Mouse (Mus musculus): ENCODE results near the gene Atg101. TPM values are rescaled to one million over a fixed set of nuclear protein-coding genes. Genes with fewer than 3 reads are reported as not detected.

Gene Atg101
- total and polyA plus RNA-seq, 3 experiments, result 75.2 to 75.5 TPM; not detected in 1

- Histone ChIP-seq H3K27me3 (ENCODE audit: control insufficient read depth in 1 of 2, insufficient read depth in 2 of 2, low read length in 2 of 2) (no peaks in the 10 kb centered on the region), H3K9me3 (replicated peaks; ENCODE audit: insufficient read depth, low read length) (no peaks in the 10 kb centered on the region), H3K79me2 (ENCODE audit: control insufficient read depth, insufficient read depth, low read length, poor library complexity) (no peaks in the 10 kb centered on the region), H3K9ac (ENCODE audit: control insufficient read depth, low read depth, low read length, poor library complexity, severe bottlenecking) (no peak overlapping the region), H3K4me3 (ENCODE audit: control insufficient read depth in 1 of 2, insufficient read depth in 1 of 2, low read depth in 2 of 2, low read length in 2 of 2) (no peak overlapping the region), H3K36me3 (ENCODE audit: control insufficient read depth in 1 of 2, insufficient read depth in 2 of 2, low read length in 2 of 2) (peaks cover 0 to 11% of the 10 kb centered on the region in 2 experiments; a peak in 2 of 4 replicates), H3K4me1 (ENCODE audit: control insufficient read depth in 1 of 2, insufficient read depth in 2 of 2, low read length in 2 of 2) (peaks cover 10 to 21% of the 10 kb centered on the region in 2 experiments; a peak in 3 of 4 replicates), H3K27ac (ENCODE audit: control insufficient read depth, low read depth, low read length) (no peak overlapping the region)
- DNase-seq (ENCODE audit: low read depth, low spot score), result no peak
- no peak for TF ChIP-seq UBTF (IDR thresholded peaks at IDR 0.05; ENCODE audit: borderline replicate concordance, insufficient read depth, low read depth, low read length)
These were observed 13.9 kb downstream of the Atg101 start for GRCm38 (mm10) chr15:101297988-101298387.

DNA sequence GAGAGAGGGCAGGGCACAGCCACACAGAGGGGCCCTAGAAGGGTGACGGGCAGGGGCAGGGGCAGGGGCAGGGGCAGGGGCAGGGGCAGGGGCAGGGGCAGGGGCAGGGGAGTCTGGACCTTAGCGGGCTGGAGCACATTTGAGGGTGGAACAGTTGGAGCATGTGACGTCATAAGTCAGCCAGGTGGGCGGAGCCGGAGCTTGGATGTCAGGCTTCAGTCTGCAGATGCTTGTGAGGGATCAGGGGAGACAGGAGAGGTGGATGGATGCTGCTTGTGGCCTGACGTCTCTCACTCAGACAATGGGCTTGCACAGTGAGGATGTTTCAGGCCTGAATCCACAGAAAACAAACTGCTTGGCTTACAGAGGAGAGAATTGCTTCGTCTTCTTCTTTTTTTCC, 14.5 kb downstream of the Atg101 start:
- Histone ChIP-seq H3K27me3 (ENCODE audit: control insufficient read depth in 1 of 2, insufficient read depth in 2 of 2, low read length in 2 of 2) (no peaks in the 10 kb centered on the region), H3K36me3 (ENCODE audit: control insufficient read depth in 1 of 2, insufficient read depth in 2 of 2, low read length in 2 of 2) (peaks cover 0 to 11% of the 10 kb centered on the region in 2 experiments; a peak in 2 of 4 replicates), H3K9me3 (replicated peaks; ENCODE audit: insufficient read depth, low read length) (no peaks in the 10 kb centered on the region), H3K27ac (ENCODE audit: control insufficient read depth, low read depth, low read length) (no peak overlapping the region), H3K9ac (ENCODE audit: control insufficient read depth, low read depth, low read length, poor library complexity, severe bottlenecking) (no peak overlapping the region), H3K4me3 (ENCODE audit: control insufficient read depth in 1 of 2, insufficient read depth in 1 of 2, low read depth in 2 of 2, low read length in 2 of 2) (no peak overlapping the region), H3K79me2 (ENCODE audit: control insufficient read depth, insufficient read depth, low read length, poor library complexity) (no peaks in the 10 kb centered on the region), H3K4me1 (ENCODE audit: control insufficient read depth in 1 of 2, insufficient read depth in 2 of 2, low read length in 2 of 2) (peaks cover 10 to 21% of the 10 kb centered on the region in 2 experiments; a peak in 3 of 4 replicates)
- no peak for DNase-seq (ENCODE audit: low read depth, low spot score)
- TF ChIP-seq TBP (IDR thresholded peaks at IDR 0.05; ENCODE audit: low read depth, low read length), result no peak

GRCm38 (mm10) chr15:101299480-101299960, 15.4 kb downstream of the Atg101 start:
- Histone ChIP-seq H3K4me1 (ENCODE audit: control insufficient read depth in 1 of 2, insufficient read depth in 2 of 2, low read length in 2 of 2) (peaks cover 10 to 21% of the 10 kb centered on the region in 2 experiments; a peak in 3 of 4 replicates), H3K4me3 (ENCODE audit: control insufficient read depth in 1 of 2, insufficient read depth in 1 of 2, low read depth in 2 of 2, low read length in 2 of 2) (no peak overlapping the region), H3K27me3 (ENCODE audit: control insufficient read depth in 1 of 2, insufficient read depth in 2 of 2, low read length in 2 of 2) (no peaks in the 10 kb centered on the region)

DNA sequence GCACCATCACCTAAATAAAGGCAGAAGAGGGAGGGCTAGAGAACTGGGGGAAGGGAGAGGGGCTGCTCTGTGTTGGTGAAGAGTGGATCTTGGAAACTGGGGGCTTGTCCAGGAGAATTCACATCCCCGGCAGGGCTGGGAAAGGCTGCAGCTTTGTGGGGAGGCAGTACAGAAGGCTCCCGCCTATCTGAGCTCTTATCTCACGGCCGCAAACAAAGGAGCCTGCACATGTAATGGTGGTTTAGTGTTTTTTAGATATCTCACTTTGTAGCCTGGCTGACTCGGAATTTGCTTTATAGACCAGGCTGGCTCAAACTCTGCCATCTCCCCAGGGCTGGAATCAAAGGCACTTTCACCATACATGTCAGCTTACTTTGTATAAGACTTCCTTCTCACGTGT, 16.1 kb downstream of the Atg101 start:
- Histone ChIP-seq H3K36me3 (ENCODE audit: control insufficient read depth in 1 of 2, insufficient read depth in 2 of 2, low read length in 2 of 2) (peaks cover 0 to 11% of the 10 kb centered on the region in 2 experiments; a peak in 2 of 4 replicates), H3K9ac (ENCODE audit: control insufficient read depth, low read depth, low read length, poor library complexity, severe bottlenecking) (no peak overlapping the region), H3K9me3 (replicated peaks; ENCODE audit: insufficient read depth, low read length) (no peaks in the 10 kb centered on the region), H3K4me1 (ENCODE audit: control insufficient read depth in 1 of 2, insufficient read depth in 2 of 2, low read length in 2 of 2) (peaks cover 10 to 21% of the 10 kb centered on the region in 2 experiments; a peak in 3 of 4 replicates), H3K79me2 (ENCODE audit: control insufficient read depth, insufficient read depth, low read length, poor library complexity) (no peaks in the 10 kb centered on the region), H3K4me3 (ENCODE audit: control insufficient read depth in 1 of 2, insufficient read depth in 1 of 2, low read depth in 2 of 2, low read length in 2 of 2) (no peak overlapping the region), H3K27ac (ENCODE audit: control insufficient read depth, low read depth, low read length) (no peak overlapping the region), H3K27me3 (ENCODE audit: control insufficient read depth in 1 of 2, insufficient read depth in 2 of 2, low read length in 2 of 2) (no peaks in the 10 kb centered on the region)
- DNase-seq (ENCODE audit: low read depth, low spot score), result peak; percentile 70
- TF ChIP-seq ZMIZ1 (IDR thresholded peaks at IDR 0.05; ENCODE audit: low read depth, low read length) (peak; percentile 31; the same call in 1 of the 2 replicates), MYC (IDR thresholded peaks at IDR 0.05; ENCODE audit: low read depth, low read length) (peak; percentile 90), RAD21 (IDR thresholded peaks at IDR 0.05; ENCODE audit: low read depth, low read length) (no peak), TCF12 (IDR thresholded peaks at IDR 0.05; ENCODE audit: low read depth, low read length) (peak; percentile 77), CHD2 (IDR thresholded peaks at IDR 0.05; ENCODE audit: low read length) (no peak), MAFK (IDR thresholded peaks at IDR 0.05; ENCODE audit: borderline replicate concordance, low read depth, low read length) (peak; percentile 31; the same call in 1 of the 2 replicates), TAL1 (IDR thresholded peaks at IDR 0.05; ENCODE audit: low read length) (no peak; the same call in 1 of the 2 replicates), POLR2AphosphoS5 (IDR thresholded peaks at IDR 0.05; ENCODE audit: borderline replicate concordance, low read depth, low read length) (no peak), KAT2A (conservative IDR thresholded peaks at IDR 0.05; ENCODE audit: low read depth, low read length) (no peak), MAX (IDR thresholded peaks at IDR 0.05; ENCODE audit: low read length) (peak; percentile 74), NRF1 (IDR thresholded peaks at IDR 0.05; ENCODE audit: insufficient read depth, low read depth, low read length, poor library complexity, severe bottlenecking) (no peak; the same call in 1 of the 2 replicates), GATA1 (IDR thresholded peaks at IDR 0.05; ENCODE audit: low read depth, low read length) (peak; percentile 91), SMC3 (IDR thresholded peaks at IDR 0.05; ENCODE audit: low read depth, low read length) (peak; percentile 13; the same call in 1 of the 2 replicates), ETS1 (IDR thresholded peaks at IDR 0.05; ENCODE audit: low read depth, low read length) (peak; percentile 76), ZNF384 (IDR thresholded peaks at IDR 0.05; ENCODE audit: low read depth, low read length) (peak; percentile 36; the same call in 1 of the 2 replicates), MAZ (IDR thresholded peaks at IDR 0.05; ENCODE audit: low read depth, low read length) (peak; percentile 60; the same call in 1 of the 2 replicates), ELF1 (IDR thresholded peaks at IDR 0.05; ENCODE audit: low read depth, low read length) (no peak)

More at GRCm38 (mm10) chr15:101299480-101299960, 15.4 kb downstream of the Atg101 start:
- peak; percentile 33 for DNase-seq (ENCODE audit: low read depth, low spot score)
- Histone ChIP-seq H3K36me3 (ENCODE audit: control insufficient read depth in 1 of 2, insufficient read depth in 2 of 2, low read length in 2 of 2) (peaks cover 0 to 11% of the 10 kb centered on the region in 2 experiments; a peak in 2 of 4 replicates), H3K9me3 (replicated peaks; ENCODE audit: insufficient read depth, low read length) (no peaks in the 10 kb centered on the region), H3K79me2 (ENCODE audit: control insufficient read depth, insufficient read depth, low read length, poor library complexity) (no peaks in the 10 kb centered on the region), H3K27ac (ENCODE audit: control insufficient read depth, low read depth, low read length) (no peak overlapping the region), H3K9ac (ENCODE audit: control insufficient read depth, low read depth, low read length, poor library complexity, severe bottlenecking) (no peak overlapping the region)
- TF ChIP-seq MAX (IDR thresholded peaks at IDR 0.05; ENCODE audit: low read length) (0 out of 2 replicates have a peak, but pooled peaks have one; percentile 17), TCF12 (IDR thresholded peaks at IDR 0.05; ENCODE audit: low read depth, low read length) (no peak)

Data from MEL (cell line).